Mouse (Mus musculus) right cerebral cortex, postnatal 25 days (tissue): ENCODE data around the gene Tcf20.
"Not testable (repeated sequence)": the region's sequence is repeated elsewhere in the genome, so short reads cannot be mapped to it uniquely, and the experiment has no call there.

Experiments
- DNase-seq: peaks from one replicate; pipeline ENCODE4 v3.0.0; 2022

Tcf20 gene

GRCm38 (mm10) chr15:82794277-82794676 is 193.4 kb downstream of the Tcf20 start, which contains the start of gene Cyp2d26:
TSS of gene Cyp2d26 (minus strand) at chr15:82794294.
- no peak for DNase-seq

- no peak for DNase-seq
Observed at GRCm38 (mm10) chr15:82793868-82794267, 193.8 kb downstream of the Tcf20 start.

- no peak for DNase-seq
Observed at GRCm38 (mm10) chr15:82793454-82793853, 194.2 kb downstream of the Tcf20 start.

GRCm38 (mm10) chr15:82792566-82792965 is 195.1 kb downstream of the Tcf20 start:
- no peak for DNase-seq

- DNase-seq, result no peak
Observed at GRCm38 (mm10) chr15:82784581-82784980, 203.1 kb downstream of the Tcf20 start.

- DNase-seq, result no peak
Observed at GRCm38 (mm10) chr15:82783800-82784199, 203.9 kb downstream of the Tcf20 start.

GRCm38 (mm10) chr15:82777856-82778255 is 209.8 kb downstream of the Tcf20 start:
- not testable (repeated sequence) for DNase-seq

GRCm38 (mm10) chr15:82765943-82766342 is 221.7 kb downstream of the Tcf20 start:
- no peak for DNase-seq

- no peak for DNase-seq
Observed at GRCm38 (mm10) chr15:82764881-82765280, 222.8 kb downstream of the Tcf20 start.

- DNase-seq, result no peak
Observed at GRCm38 (mm10) chr15:82763631-82764420, 223.8 kb downstream of the Tcf20 start, which contains the start of gene Cyp2d40. TSS of gene Cyp2d40 (minus strand) at chr15:82764183.
